Mouse (Mus musculus): ENCODE measurements around the gene Eya2. TPM values are rescaled to one million over a fixed set of nuclear protein-coding genes. Genes with fewer than 3 reads are reported as not detected.

Eya2 gene
- polyA plus RNA-seq, 1 experiment: 1.4 TPM

DNA sequence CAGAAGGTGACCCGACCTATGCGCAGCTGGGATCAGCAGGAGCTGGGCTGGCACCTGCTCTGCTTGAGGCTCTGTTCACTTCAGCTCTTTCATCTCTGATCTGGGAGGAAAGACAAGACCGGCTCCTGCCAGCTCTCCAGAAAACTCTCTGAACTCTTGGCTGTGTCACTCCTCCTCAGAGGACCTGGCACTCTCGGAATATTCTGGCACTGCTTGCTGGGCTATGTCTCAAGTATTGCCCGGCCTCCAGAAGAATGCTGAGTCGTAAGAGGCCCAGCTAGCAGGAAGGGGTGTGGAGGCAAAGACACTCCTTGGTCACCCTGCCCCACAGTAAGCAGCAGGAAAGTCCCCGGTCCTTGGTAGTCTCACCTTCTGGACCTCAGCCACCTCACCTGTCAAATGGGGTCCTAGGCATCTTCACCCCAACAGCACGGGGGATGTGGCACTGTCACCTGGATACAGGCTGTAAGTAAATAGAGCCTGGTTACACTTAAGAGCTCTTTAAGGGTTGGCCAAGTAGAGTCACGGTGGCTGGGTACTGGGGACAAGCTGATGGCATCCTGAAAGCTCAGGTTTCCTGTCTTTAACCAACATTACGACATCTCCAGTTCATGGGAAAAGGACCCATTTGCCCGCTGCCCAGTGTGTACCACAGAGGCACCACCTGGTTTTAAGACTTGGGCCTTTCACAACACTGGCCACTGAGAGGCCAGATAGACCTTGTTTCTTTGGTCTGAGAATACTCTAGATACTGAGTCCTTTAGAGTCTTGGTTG lies 38.4 kb downstream of the Eya2 start:
- Histone ChIP-seq H3K27me3 (ENCODE audit: control insufficient read depth, insufficient read depth, low read length) (no peaks in the 10 kb centered on the region), H3K27ac (ENCODE audit: control insufficient read depth, insufficient read depth, low read depth, low read length) (no peak overlapping the region), H3K4me3 (ENCODE audit: control insufficient read depth, low read depth, low read length) (no peak overlapping the region), H3K4me1 (ENCODE audit: control insufficient read depth, insufficient read depth, low read length) (no peaks in the 10 kb centered on the region), H3K36me3 (ENCODE audit: control insufficient read depth, insufficient read depth, low read length) (no peaks in the 10 kb centered on the region)
- no peak for TF ChIP-seq POLR2A (IDR thresholded peaks at IDR 0.05; ENCODE audit: control insufficient read depth, low read depth, low read length)
- no peak for TF ChIP-seq CTCF (IDR thresholded peaks at IDR 0.05; ENCODE audit: control insufficient read depth, insufficient read depth, insufficient replicate concordance, low read depth, low read length)

DNA sequence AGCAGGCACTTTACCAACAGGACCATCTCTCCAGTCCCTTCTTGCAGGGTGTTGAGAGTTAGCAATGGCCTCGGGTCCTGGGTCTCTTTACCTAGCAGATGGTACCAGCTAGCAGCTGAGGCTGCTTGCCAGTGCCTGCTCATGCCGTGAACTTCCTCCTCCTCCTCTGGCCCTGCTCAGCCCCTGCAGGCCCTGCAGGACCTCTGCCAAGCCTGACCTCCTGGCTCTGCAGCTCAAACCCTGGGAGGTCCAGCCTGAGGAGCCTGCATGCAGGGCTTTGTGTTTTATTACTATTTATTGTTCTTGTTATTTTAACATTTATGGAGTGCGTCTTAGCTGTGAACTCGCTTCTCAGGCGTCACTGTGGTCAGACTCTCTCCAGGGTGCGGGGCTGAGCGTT lies 39.6 kb downstream of the Eya2 start:
- Histone ChIP-seq H3K36me3 (ENCODE audit: control insufficient read depth, insufficient read depth, low read length) (no peaks in the 10 kb centered on the region), H3K4me3 (ENCODE audit: control insufficient read depth, low read depth, low read length) (no peak overlapping the region), H3K27ac (ENCODE audit: control insufficient read depth, insufficient read depth, low read depth, low read length) (no peak overlapping the region), H3K4me1 (ENCODE audit: control insufficient read depth, insufficient read depth, low read length) (no peaks in the 10 kb centered on the region), H3K27me3 (ENCODE audit: control insufficient read depth, insufficient read depth, low read length) (no peaks in the 10 kb centered on the region)
- TF ChIP-seq POLR2A (IDR thresholded peaks at IDR 0.05; ENCODE audit: control insufficient read depth, low read depth, low read length): no peak
- no peak for TF ChIP-seq CTCF (IDR thresholded peaks at IDR 0.05; ENCODE audit: control insufficient read depth, insufficient read depth, insufficient replicate concordance, low read depth, low read length)

DNA sequence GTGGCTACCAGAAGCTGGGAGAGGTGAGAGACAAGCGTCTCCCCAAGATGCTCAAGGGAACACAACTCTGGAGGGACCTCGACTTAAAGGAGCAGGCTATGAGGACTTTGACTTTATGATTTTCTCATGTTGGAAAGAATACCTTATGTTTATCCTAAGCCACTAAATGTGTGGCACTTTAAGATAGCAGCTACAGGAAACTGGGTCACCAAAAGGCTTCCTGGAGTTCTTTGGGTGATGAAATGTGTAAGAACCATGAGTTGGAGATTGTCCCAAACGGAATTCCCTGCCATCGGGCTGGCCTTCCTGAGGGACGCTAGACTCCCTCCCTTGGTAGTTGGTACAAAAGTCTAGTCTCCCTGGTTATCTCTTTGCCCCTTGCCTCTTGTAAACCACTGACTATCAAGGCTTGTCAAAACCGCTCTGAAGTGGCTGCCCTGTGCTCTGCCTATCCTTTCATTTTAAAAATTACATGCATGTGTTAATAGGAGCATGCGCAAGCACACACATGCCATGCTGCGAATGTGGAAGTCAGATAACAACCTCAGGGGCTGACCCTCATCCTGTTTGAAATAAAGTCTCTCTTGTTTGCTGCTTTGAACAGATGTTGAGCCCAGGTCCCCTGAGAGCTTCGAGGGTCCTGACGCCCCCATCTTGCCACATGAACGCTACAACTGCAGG lies 44.4 kb downstream of the Eya2 start:
- no peaks in the 10 kb centered on the region for H3K27me3 ChIP-seq (ENCODE audit: control insufficient read depth, insufficient read depth, low read length)

DNA sequence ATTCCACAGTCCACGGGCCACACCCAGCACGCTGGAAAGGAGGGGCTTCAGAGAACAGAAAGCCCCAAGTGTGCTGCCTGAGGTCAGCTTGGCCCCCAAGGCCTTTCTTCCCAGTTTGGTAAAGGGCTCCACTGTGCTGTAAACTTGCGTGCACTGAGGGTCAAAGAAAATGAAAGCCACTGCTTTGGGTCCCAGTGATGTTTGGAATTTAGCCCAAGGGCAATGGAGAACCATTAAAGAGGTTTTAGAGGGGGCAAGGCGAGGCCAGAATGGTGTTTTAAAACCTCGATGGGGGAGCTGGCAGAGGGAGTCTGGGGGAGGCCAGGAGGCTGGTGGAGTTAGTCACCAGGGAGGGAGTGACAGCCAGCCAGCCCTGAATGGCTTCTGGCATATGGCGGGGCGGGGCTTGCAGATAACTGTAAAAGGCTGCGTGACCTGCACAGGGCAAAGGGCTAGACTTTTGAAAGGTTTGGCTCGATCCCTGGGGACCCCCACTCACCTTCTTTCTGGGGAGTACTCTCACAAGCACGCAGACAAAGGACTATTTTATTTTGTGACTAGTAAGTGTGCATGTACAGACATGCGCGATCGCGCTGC lies 47.2 kb downstream of the Eya2 start:
- Histone ChIP-seq H3K36me3 (ENCODE audit: control insufficient read depth, insufficient read depth, low read length) (no peaks in the 10 kb centered on the region), H3K4me1 (ENCODE audit: control insufficient read depth, insufficient read depth, low read length) (no peaks in the 10 kb centered on the region), H3K27me3 (ENCODE audit: control insufficient read depth, insufficient read depth, low read length) (no peaks in the 10 kb centered on the region), H3K27ac (ENCODE audit: control insufficient read depth, insufficient read depth, low read depth, low read length) (no peak overlapping the region), H3K4me3 (ENCODE audit: control insufficient read depth, low read depth, low read length) (no peak overlapping the region)
- TF ChIP-seq POLR2A (IDR thresholded peaks at IDR 0.05; ENCODE audit: control insufficient read depth, low read depth, low read length) (no peak), CTCF (IDR thresholded peaks at IDR 0.05; ENCODE audit: control insufficient read depth, insufficient read depth, insufficient replicate concordance, low read depth, low read length) (no peak)

More for the DNA sequence above, 44.4 kb downstream of the Eya2 start:
- TF ChIP-seq POLR2A (IDR thresholded peaks at IDR 0.05; ENCODE audit: control insufficient read depth, low read depth, low read length): no peak
- TF ChIP-seq CTCF (IDR thresholded peaks at IDR 0.05; ENCODE audit: control insufficient read depth, insufficient read depth, insufficient replicate concordance, low read depth, low read length): no peak
- H3K36me3 ChIP-seq (ENCODE audit: control insufficient read depth, insufficient read depth, low read length): no peaks in the 10 kb centered on the region
- no peaks in the 10 kb centered on the region for H3K4me1 ChIP-seq (ENCODE audit: control insufficient read depth, insufficient read depth, low read length)
- no peak overlapping the region for H3K4me3 ChIP-seq (ENCODE audit: control insufficient read depth, low read depth, low read length)
- H3K27ac ChIP-seq (ENCODE audit: control insufficient read depth, insufficient read depth, low read depth, low read length): no peak overlapping the region

DNA sequence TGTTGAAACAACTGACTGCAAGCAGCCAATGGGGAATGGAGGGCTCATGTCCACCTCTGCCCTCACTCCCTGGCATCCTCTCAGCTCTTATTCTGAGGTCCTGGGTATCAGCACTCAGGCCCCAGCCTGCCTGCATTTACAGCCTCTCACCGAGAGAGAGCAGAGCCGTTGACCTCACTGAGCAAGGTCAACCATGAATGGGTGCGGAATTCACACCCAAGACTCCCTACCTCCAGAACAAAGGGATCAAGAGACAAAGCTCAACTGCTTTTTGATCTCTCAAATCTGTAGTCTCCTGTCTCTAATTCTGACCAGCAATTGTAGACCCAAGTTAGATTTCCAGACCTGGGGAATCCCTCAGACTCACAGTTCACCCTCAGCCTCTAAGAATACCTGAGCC lies 48.8 kb downstream of the Eya2 start:
- TF ChIP-seq CTCF (IDR thresholded peaks at IDR 0.05; ENCODE audit: control insufficient read depth, insufficient read depth, insufficient replicate concordance, low read depth, low read length) (no peak), POLR2A (IDR thresholded peaks at IDR 0.05; ENCODE audit: control insufficient read depth, low read depth, low read length) (no peak)
- H3K4me1 ChIP-seq (ENCODE audit: control insufficient read depth, insufficient read depth, low read length): no peaks in the 10 kb centered on the region
- no peak overlapping the region for H3K4me3 ChIP-seq (ENCODE audit: control insufficient read depth, low read depth, low read length)
- H3K27ac ChIP-seq (ENCODE audit: control insufficient read depth, insufficient read depth, low read depth, low read length): no peak overlapping the region
- H3K27me3 ChIP-seq (ENCODE audit: control insufficient read depth, insufficient read depth, low read length): no peaks in the 10 kb centered on the region
- H3K36me3 ChIP-seq (ENCODE audit: control insufficient read depth, insufficient read depth, low read length): no peaks in the 10 kb centered on the region

DNA sequence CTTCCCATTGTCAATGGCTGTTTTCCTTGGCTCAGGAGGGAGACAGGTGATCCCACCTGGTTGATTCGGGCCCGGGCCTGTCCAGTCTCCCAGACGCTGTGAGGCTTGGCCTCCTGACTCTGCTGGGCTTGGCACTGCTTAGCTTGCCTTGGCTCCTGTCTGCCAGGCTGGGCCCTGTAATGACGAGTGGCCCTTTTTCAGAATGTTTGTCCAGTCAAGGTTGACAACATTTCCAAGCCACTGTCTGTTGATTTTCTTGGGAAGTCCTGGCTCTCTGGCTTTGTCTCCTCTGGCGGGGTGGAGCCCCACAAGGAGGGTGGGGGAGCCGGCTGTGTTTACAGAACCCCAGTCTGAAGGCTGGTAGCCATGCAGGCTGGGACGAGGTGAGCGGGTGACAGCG lies 49.2 kb downstream of the Eya2 start:
- H3K27ac ChIP-seq (ENCODE audit: control insufficient read depth, insufficient read depth, low read depth, low read length): no peak overlapping the region
- H3K36me3 ChIP-seq (ENCODE audit: control insufficient read depth, insufficient read depth, low read length): no peaks in the 10 kb centered on the region
- no peaks in the 10 kb centered on the region for H3K27me3 ChIP-seq (ENCODE audit: control insufficient read depth, insufficient read depth, low read length)
- TF ChIP-seq CTCF (IDR thresholded peaks at IDR 0.05; ENCODE audit: control insufficient read depth, insufficient read depth, insufficient replicate concordance, low read depth, low read length) (no peak), POLR2A (IDR thresholded peaks at IDR 0.05; ENCODE audit: control insufficient read depth, low read depth, low read length) (no peak)
- no peaks in the 10 kb centered on the region for H3K4me1 ChIP-seq (ENCODE audit: control insufficient read depth, insufficient read depth, low read length)
- H3K4me3 ChIP-seq (ENCODE audit: control insufficient read depth, low read depth, low read length): no peak overlapping the region

DNA sequence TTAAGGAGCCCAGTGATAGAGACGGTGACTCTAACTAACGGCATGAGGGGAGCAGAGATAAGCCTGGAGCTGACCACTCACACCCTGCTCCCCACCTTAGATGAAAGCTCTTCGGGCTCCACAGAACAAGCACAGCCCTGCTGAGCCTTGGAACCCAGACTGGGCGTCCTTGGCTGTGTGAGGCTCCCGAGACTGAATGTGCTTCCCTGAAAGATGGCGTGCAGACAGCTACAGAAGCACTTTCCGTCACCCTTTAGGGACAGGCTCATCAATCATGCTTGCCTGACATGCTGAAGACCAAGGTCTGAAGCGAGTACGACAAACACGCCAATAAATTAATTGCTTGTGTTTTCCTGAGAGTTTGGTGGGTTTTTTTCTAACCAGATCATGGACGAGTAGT lies 56.2 kb downstream of the Eya2 start:
- Histone ChIP-seq H3K36me3 (ENCODE audit: control insufficient read depth, insufficient read depth, low read length) (no peaks in the 10 kb centered on the region), H3K27ac (ENCODE audit: control insufficient read depth, insufficient read depth, low read depth, low read length) (no peak overlapping the region), H3K4me1 (ENCODE audit: control insufficient read depth, insufficient read depth, low read length) (no peaks in the 10 kb centered on the region; the same call in 1 of the 2 replicates)

More for the DNA sequence above, 56.2 kb downstream of the Eya2 start:
- TF ChIP-seq POLR2A (IDR thresholded peaks at IDR 0.05; ENCODE audit: control insufficient read depth, low read depth, low read length): no peak
- TF ChIP-seq CTCF (IDR thresholded peaks at IDR 0.05; ENCODE audit: control insufficient read depth, insufficient read depth, insufficient replicate concordance, low read depth, low read length): no peak
- no peaks in the 10 kb centered on the region for H3K27me3 ChIP-seq (ENCODE audit: control insufficient read depth, insufficient read depth, low read length)
- no peak overlapping the region for H3K4me3 ChIP-seq (ENCODE audit: control insufficient read depth, low read depth, low read length)
